Mouse (Mus musculus): ENCODE measurements at regions not wholly inside any gene's neighbourhood (a gene's known extent, or its start where the extent isn't known, plus 50 kb on each side); places are given as distances from the start of the nearest gene placed in this dataset.

GRCm38 (mm10) chr13:30045225-30045624, 59.4 kb upstream of the E2f3 start:
- no peak for ATAC-seq (replicated peaks; ENCODE audit: low read depth, poor library complexity, severe bottlenecking)

GRCm38 (mm10) chr13:30044790-30045189, 58.9 kb upstream of the E2f3 start:
- no peak for ATAC-seq (replicated peaks; ENCODE audit: low read depth, poor library complexity, severe bottlenecking)

- peak; percentile 30; the same call in 1 of the 2 replicates for ATAC-seq (replicated peaks; ENCODE audit: low read depth, poor library complexity, severe bottlenecking)
Observed at GRCm38 (mm10) chr13:30042689-30043320, 56.9 kb upstream of the E2f3 start.

- peak; percentile 79 for ATAC-seq (replicated peaks; ENCODE audit: low read depth, poor library complexity, severe bottlenecking)
Observed at GRCm38 (mm10) chr13:30041501-30042295, 55.8 kb upstream of the E2f3 start.

GRCm38 (mm10) chr13:30040288-30040687, 54.4 kb upstream of the E2f3 start:
- ATAC-seq (replicated peaks; ENCODE audit: low read depth, poor library complexity, severe bottlenecking) = no peak

GRCm38 (mm10) chr13:30039791-30040190, 53.9 kb upstream of the E2f3 start:
- no peak for ATAC-seq (replicated peaks; ENCODE audit: low read depth, poor library complexity, severe bottlenecking)

GRCm38 (mm10) chr13:30036561-30036960, 50.7 kb upstream of the E2f3 start:
- no peak for ATAC-seq (replicated peaks; ENCODE audit: low read depth, poor library complexity, severe bottlenecking)

GRCm38 (mm10) chr13:30036071-30036470, 50.2 kb upstream of the E2f3 start:
- ATAC-seq (replicated peaks; ENCODE audit: low read depth, poor library complexity, severe bottlenecking) = no peak
